Mouse (Mus musculus) intestine, postnatal 0 days (tissue): Measurements from ENCODE around the gene Rptor. TPM values are rescaled to one million over a fixed set of nuclear protein-coding genes. Genes with fewer than 3 reads are reported as not detected.

Experiments used
- ATAC-seq: fragments of 200-750 bp; cut with Nextera tagmentation; 2 replicates; pipeline ENCODE4 v1.8.0; 2017; ENCODE audit warnings: mild to moderate bottlenecking, moderate TSS enrichment, moderate library complexity
- H3K27ac ChIP-seq: fragments of 300-500 bp; sonication (generic); 2 replicates; pipeline ENCODE4 v1.5.1; 2014; ENCODE audit warnings: mild to moderate bottlenecking, low read depth, low read length, moderate library complexity
- H3K27me3 ChIP-seq: fragments of 300-500 bp; sonication (generic); replicated peaks from 2 replicates; pipeline ENCODE4 v1.6.1; 2014; ENCODE audit warnings: low read length, mixed read lengths; ENCODE audit not compliant: control insufficient read depth, insufficient read depth
- H3K36me3 ChIP-seq: fragments of 300-500 bp; sonication (generic); 2 replicates; pipeline ENCODE4 v1.6.1; 2014; ENCODE audit warnings: mild to moderate bottlenecking, moderate library complexity; ENCODE audit not compliant: control insufficient read depth, insufficient read depth
- H3K4me1 ChIP-seq: fragments of 300-500 bp; sonication (generic); replicated peaks from 2 replicates; pipeline ENCODE4 v1.6.1; 2014; ENCODE audit warnings: antibody characterized with exemption, low read length, mixed read lengths; ENCODE audit not compliant: control insufficient read depth, insufficient read depth
- H3K4me2 ChIP-seq: fragments of 300-500 bp; sonication (generic); replicated peaks from 2 replicates; pipeline ENCODE4 v1.6.1; 2014; ENCODE audit warnings: low read depth, mild to moderate bottlenecking, moderate library complexity
- H3K4me3 ChIP-seq: fragments of 300-500 bp; sonication (generic); 2 replicates; pipeline ENCODE4 v1.5.1; 2014; ENCODE audit warnings: low read depth, low read length
- H3K9ac ChIP-seq: fragments of 300-500 bp; sonication (generic); 2 replicates; pipeline ENCODE4 v1.6.1; 2014; ENCODE audit warnings: mild to moderate bottlenecking, low read depth, low read length
- H3K9me3 ChIP-seq: fragments of 300-500 bp; sonication (generic); 2 replicates; pipeline ENCODE4 v1.6.1; 2016; ENCODE audit warnings: mixed run types; ENCODE audit not compliant: control insufficient read depth
- CTCF ChIP-seq: sonication (generic); IDR thresholded peaks from 2 replicates; pipeline ENCODE4 v1.5.1; 2016; ENCODE audit warnings: low read depth, mild to moderate bottlenecking, control low read depth, antibody characterized with exemption, moderate library complexity
- WGBS: fragments of 180-500 bp; shearing (Covaris S2); extraction: QIAGEN DNeasy Blood & Tissue Kit; methylation state at CpG from one replicate; pipeline ENCODE4 v1.1.7; 2014; 5-methylcytosine and 5-hydroxymethylcytosine counted together
- polyA plus RNA-seq: library from polyadenylated mRNA; unstranded; fragments of >200 nt; fragmentation: Nextera tagmentation; extraction: Ambion mirVana; gene quantifications from 2 replicates; pipeline ENCODE4 v1.2.1, GENCODE M21; 2015

The Rptor gene
- polyA plus RNA-seq, 1 experiment from 2014 or later, result 5.1 TPM

- H3K27ac ChIP-seq, result no peak overlapping the region
- no peaks in the 10 kb centered on the region for H3K9me3 ChIP-seq
- no peak overlapping the region for H3K4me2 ChIP-seq
- no peaks in the 10 kb centered on the region for H3K27me3 ChIP-seq
- no peak for ATAC-seq
- WGBS, result 45% methylated on average over 5 of the region's 5 CpGs
- H3K36me3 ChIP-seq, result 0 out of 2 replicates have a peak, but pooled peaks cover 3% of the 10 kb centered on the region
- no peak overlapping the region for H3K4me3 ChIP-seq
- H3K4me1 ChIP-seq, result no peaks in the 10 kb centered on the region; the same call in 1 of the 2 replicates
- TF ChIP-seq CTCF, result no peak
- no peak overlapping the region for H3K9ac ChIP-seq
These were observed 82.8 kb downstream of the Rptor start for GRCm38 (mm10) chr11:119685477-119685876.

- Histone ChIP-seq H3K4me2 (no peak overlapping the region), H3K36me3 (0 out of 2 replicates have a peak, but pooled peaks cover 3% of the 10 kb centered on the region), H3K4me3 (no peak overlapping the region), H3K27me3 (no peaks in the 10 kb centered on the region), H3K27ac (no peak overlapping the region), H3K9me3 (no peaks in the 10 kb centered on the region), H3K4me1 (no peaks in the 10 kb centered on the region; the same call in 1 of the 2 replicates), H3K9ac (no peak overlapping the region)
- 59% methylated on average over 2 of the region's 2 CpGs for WGBS
- TF ChIP-seq CTCF, result no peak
- ATAC-seq, result no peak
These were observed 83.4 kb downstream of the Rptor start for GRCm38 (mm10) chr11:119685910-119686659.

GRCm38 (mm10) chr11:119687316-119687715 lies 84.6 kb downstream of the Rptor start:
- no peak overlapping the region for H3K4me3 ChIP-seq
- WGBS, result 70% methylated on average over 3 of the region's 3 CpGs
- no peak for TF ChIP-seq CTCF

GRCm38 (mm10) chr11:119687966-119688365 lies 85.3 kb downstream of the Rptor start:
- H3K4me3 ChIP-seq, result no peak overlapping the region
- H3K27ac ChIP-seq, result no peak overlapping the region
- H3K27me3 ChIP-seq, result no peaks in the 10 kb centered on the region
- H3K9me3 ChIP-seq, result 0 out of 2 replicates have a peak, but pooled peaks cover 3% of the 10 kb centered on the region
- ATAC-seq, result no peak
- no peak overlapping the region for H3K9ac ChIP-seq
- 0 out of 2 replicates have a peak, but pooled peaks cover 3% of the 10 kb centered on the region for H3K36me3 ChIP-seq
- no peak overlapping the region for H3K4me2 ChIP-seq
- no peak for TF ChIP-seq CTCF
- no peaks in the 10 kb centered on the region; the same call in 1 of the 2 replicates for H3K4me1 ChIP-seq

More at GRCm38 (mm10) chr11:119687316-119687715, 84.6 kb downstream of the Rptor start:
- Histone ChIP-seq H3K4me2 (no peak overlapping the region), H3K36me3 (0 out of 2 replicates have a peak, but pooled peaks cover 3% of the 10 kb centered on the region), H3K9me3 (0 out of 2 replicates have a peak, but pooled peaks cover 3% of the 10 kb centered on the region), H3K27ac (no peak overlapping the region), H3K4me1 (no peaks in the 10 kb centered on the region; the same call in 1 of the 2 replicates), H3K27me3 (no peaks in the 10 kb centered on the region), H3K9ac (no peak overlapping the region)
- ATAC-seq, result no peak

GRCm38 (mm10) chr11:119689936-119690335 lies 87.2 kb downstream of the Rptor start:
- H3K9ac ChIP-seq, result no peak overlapping the region
- 0 out of 2 replicates have a peak, but pooled peaks cover 3% of the 10 kb centered on the region for H3K9me3 ChIP-seq
- H3K27me3 ChIP-seq, result no peaks in the 10 kb centered on the region
- peaks cover 3% of the 10 kb centered on the region; the same call in 1 of the 2 replicates for H3K4me1 ChIP-seq
- TF ChIP-seq CTCF, result no peak
- H3K36me3 ChIP-seq, result 0 out of 2 replicates have a peak, but pooled peaks cover 3% of the 10 kb centered on the region
- no peak overlapping the region for H3K27ac ChIP-seq
- H3K4me3 ChIP-seq, result no peak overlapping the region
- no peak overlapping the region for H3K4me2 ChIP-seq
- ATAC-seq, result no peak
- WGBS, result 70% methylated on average over 3 of the region's 3 CpGs

GRCm38 (mm10) chr11:119692196-119692910 lies 89.6 kb downstream of the Rptor start:
- ATAC-seq, result no peak
- Histone ChIP-seq H3K9ac (no peak overlapping the region), H3K9me3 (0 out of 2 replicates have a peak, but pooled peaks cover 3% of the 10 kb centered on the region), H3K4me1 (0 out of 2 replicates have a peak, but pooled peaks cover 3% of the 10 kb centered on the region), H3K36me3 (no peaks in the 10 kb centered on the region), H3K27me3 (no peaks in the 10 kb centered on the region), H3K27ac (no peak overlapping the region), H3K4me3 (no peak overlapping the region), H3K4me2 (no peak overlapping the region)
- TF ChIP-seq CTCF, result no peak
- WGBS, result 85% methylated on average over 6 of the region's 6 CpGs
